Mouse (Mus musculus): ENCODE results near the gene Slc22a12.

Gene Slc22a12

DNA sequence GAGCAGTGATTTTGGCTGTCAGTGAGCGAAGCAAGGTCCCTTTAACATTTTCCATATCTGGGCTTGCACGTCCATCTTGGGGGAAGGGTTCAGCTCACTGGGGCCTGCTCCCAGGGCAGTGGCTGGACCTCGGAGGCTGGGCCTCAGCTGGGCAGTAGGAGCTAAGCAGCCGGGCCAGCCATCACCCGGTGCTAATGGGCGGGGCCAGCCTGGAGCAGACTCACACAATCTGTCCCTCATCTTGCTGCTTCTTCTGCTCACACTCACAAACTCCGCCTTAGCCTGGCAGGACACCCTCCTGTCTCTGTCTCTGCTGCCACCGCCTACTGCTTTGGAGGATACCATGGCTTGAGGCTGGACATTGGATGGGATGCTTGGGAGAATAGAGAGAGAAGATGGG is 26.7 kb downstream of the Slc22a12 start:
- peak; percentile 67 for DNase-seq (ENCODE audit: low read depth, low spot score)

DNA sequence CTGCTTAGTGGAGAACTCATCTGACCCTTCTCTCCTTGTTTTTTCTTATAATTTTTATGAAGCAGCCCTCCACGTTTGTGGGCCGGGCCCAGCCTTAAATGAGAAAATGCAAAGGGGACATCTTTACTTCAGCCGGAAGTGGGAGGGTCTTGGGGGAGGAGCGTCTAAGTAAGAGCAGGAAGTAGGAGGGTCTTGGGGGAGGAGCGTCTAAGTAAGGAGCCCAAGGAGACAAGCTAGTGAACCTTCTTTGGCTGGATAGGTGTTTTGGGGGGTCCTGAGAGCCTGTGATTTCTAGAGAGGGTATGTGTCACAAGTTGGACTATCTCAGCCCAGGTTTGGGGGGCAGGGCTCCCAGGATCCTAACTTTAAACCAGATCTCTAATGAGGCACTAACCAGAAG is 27.4 kb downstream of the Slc22a12 start:
- DNase-seq (ENCODE audit: low read depth, low spot score): no peak

DNA sequence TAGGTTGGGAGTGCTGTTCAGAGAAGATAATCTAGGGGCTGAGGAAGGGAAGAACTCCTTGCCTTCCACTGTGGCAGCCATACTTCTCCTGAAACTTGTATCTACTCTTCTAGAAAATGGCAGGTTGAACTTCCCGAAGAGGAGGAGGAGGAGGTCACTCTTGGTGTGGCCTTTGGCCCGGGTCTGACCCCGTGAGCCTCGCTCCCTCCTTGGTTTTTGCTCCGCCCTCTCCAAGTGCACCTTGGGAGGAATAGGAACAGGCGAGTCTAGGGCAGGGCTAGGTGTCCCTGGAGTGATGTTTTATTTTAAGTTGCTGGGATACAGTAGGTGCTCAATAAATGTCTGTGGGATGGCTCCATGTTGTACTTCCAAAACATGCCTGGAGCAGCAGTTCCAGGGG is 27.9 kb downstream of the Slc22a12 start:
- no peak for DNase-seq (ENCODE audit: low read depth, low spot score)

DNA sequence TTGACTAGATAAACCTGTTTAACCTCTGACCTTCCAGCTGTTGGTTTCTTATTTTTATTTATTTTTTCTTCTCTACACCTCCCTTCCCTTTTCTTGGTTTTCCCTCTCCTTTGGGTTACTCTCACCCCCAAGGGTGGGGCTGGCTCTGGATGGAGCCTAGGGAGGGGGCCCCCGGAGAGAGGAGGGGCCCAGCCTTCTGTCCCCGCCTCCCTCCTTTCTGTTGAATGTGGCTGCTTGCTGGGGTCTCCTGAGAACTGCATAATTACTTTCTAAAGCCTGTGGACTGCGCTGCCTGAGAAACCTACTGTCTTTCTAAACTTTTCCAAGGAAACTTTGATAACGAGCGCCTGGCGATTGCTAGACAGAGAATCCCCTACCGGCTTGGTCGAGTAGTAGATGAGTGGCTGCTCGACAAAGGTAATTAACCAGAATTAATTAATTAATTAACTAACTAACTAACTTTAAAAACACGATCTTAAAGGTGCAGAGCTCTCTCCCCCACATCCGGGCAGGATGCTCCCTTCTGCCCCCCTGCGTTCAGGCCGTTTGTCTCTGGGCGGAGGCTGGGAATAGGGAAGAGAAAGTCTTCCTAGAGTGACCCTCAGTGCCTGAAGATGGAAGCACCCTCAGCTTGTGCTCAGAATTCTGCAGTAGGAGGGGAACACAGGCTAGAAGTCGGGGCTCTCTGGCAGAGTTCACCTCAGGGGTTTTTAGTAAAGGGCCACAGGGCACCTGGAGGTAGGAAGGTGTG is 29.3 kb downstream of the Slc22a12 start:
- no peak for DNase-seq (ENCODE audit: low read depth, low spot score)

DNA sequence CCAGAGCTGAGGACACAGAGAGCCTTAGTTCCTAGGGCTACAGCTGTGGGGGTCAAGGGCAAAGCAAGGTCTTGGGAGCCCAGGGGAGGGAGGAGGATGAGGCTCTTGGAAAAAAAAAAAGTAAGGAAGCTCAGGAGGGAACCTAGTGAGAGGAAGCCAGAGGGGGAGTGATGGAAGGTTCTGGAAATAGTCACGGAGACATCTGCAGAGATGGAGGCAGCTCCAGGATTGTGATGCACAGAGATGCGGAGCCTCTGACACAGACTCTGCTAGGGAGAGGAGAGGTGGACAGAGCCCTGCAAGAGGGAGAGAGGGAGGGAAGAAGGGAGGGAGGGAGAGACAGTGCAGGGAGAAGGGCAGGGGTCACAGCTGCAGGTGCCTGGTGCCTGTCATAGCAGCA is 32.3 kb downstream of the Slc22a12 start:
- DNase-seq (ENCODE audit: low read depth, low spot score): peak; percentile 74

DNA sequence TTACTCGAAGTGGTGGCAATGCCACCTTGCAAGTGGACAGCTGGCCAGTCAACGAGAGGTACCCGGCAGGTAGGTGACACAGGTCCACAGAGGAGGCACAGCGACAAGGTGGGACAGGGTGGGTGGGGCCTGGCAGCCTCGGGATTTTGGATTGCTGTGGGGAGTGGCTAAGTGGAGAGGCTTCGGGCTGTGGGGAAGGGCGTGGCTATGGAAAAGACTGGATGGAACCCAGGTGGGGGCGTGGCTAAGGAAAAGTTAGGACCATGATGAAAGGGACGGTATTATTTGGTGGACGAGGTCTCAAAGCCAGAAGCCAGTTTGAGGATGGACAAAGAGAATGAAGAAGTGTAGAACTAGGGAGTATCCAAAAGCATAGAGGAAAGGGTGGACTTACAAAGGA is 33.0 kb downstream of the Slc22a12 start:
- DNase-seq (ENCODE audit: low read depth, low spot score): no peak

DNA sequence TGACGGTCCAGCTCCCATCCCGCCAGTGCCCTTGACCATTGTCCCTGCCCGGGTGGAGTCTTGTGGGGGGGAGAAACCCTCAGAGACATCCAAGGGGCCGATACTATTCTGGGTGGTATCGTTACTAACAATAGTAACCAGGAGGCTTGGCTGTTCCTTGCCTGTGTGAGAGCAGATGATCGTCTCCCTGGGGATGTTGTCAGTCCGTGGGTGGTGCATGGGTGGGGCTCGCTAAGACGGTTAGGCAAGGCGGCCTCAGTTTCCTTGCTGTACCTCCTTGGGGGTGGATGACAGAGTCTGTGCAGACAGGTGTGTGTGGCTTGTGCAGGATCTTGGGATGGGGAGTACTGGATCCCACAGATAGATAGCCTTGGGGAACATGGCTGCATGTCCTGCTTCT is 35.4 kb downstream of the Slc22a12 start:
- DNase-seq (ENCODE audit: low read depth, low spot score): peak; percentile 87

DNA sequence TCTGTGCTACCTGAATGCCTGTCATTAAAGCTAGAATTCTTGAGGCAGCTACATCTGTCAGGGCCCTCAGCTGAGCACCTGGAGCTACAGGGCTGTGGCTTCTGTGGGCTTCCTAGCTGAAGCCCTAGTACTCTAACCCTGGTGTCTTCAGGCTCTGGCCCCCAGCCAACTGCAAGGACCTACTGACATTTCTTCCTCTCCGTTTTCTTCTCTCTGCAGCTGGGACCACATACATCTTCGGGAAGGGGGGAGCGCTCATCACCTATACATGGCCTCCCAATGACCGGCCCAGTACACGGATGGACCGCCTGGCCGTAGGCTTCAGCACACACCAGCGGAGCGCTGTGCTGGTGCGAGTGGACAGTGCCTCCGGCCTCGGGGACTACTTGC is 38.2 kb downstream of the Slc22a12 start:
- DNase-seq (ENCODE audit: low read depth, low spot score): no peak

DNA sequence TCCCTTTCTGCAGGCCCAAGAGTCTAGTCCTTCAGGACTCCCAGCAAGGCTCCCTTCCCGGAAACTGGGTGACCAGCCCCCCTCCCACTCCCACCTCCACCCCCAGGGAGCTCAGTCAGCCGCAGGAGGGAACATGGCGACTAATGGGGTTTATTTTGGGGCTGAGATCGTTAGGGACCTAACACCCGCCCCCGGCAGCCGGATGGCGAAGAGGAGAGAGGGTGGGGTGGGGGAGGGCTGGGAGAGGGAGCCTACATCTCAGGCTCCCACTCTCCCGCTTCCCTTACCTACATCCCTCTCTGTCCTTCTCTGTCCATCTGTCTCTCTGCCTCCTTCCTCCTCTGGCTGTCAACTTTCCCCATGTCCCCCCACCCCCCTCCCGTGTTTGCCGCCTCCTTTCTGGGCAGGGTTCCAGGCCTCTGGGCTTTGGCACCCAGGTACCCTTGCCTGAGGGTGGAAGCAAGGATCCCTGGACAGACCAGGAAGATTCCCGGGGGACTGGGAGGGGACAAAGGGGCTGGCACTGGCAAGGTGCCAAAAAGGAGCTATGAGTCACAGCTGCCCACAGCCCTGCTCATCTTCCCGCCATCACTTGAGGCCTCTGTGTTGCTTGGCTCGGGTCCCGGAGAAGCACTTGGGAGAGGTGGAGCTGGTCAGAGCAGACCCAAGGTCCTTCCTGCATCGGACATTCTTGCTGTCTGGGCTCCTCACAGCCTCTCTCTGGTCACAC is 38.7 kb downstream of the Slc22a12 start:
- DNase-seq (ENCODE audit: low read depth, low spot score): peak; percentile 87

DNA sequence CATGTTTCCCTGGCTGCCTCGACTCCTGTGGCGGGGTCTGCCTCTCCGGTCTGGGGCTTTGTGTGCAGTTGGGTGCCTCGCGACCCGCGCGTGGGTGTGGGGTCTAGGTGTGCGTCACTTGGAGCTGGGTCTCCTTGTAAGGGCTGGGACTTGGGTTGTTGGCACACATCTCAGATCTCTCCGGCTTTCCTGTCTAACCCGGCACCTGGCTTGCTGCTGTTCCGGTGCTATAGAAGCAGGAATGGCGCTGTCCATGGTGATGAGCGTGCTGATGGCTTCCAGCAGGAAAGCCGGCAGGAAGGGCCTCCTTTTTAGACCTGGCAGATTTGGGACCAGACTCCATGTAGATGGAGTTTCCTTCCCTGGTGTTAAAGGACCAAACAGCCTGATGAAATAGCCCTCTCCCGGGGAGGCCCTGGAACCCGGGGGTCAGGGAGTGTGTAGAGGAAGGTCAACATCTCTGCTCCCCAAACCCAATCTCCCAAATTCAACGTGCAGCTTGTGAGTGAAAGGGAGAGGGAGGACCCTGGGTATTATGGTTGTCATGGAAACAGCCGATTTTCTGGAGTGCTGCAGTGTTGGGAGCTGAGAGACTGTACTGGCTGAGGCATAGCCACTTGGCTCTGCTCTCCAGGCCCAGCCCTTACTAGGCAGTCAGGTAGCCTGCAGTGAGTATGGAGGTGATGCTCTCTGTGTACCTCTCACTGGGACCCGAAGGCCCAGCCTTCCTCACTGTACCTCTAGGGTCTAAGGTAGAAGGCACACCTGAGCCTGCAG is 40.1 kb downstream of the Slc22a12 start:
- peak; percentile 94 for DNase-seq (ENCODE audit: low read depth, low spot score)

DNA sequence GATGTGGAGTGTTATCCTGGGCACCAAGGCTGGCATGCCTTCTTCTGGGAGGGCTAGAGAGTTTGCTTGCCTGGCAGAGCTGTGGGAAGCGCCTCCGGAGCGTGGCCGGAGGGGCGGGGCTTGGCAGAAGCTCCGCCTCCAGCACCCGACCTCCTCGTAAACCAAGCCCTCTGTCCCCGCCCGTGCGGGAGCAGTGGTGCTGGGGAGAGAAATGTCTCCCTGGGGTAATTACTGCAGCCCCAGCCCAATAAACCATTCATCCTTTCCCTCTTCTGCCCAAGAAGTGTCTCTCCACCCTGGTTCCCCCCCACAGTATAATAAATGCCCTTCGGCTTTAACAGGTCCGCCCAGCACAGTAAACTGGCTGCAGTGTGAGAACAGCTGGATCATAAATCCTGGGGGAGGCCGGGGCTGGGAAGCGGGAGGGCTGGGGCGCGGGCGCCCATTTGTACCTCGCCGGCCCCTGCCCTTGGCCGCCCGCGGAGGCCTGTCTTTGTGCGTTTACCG is 40.7 kb downstream of the Slc22a12 start:
- DNase-seq (ENCODE audit: low read depth, low spot score): peak; percentile 92

DNA sequence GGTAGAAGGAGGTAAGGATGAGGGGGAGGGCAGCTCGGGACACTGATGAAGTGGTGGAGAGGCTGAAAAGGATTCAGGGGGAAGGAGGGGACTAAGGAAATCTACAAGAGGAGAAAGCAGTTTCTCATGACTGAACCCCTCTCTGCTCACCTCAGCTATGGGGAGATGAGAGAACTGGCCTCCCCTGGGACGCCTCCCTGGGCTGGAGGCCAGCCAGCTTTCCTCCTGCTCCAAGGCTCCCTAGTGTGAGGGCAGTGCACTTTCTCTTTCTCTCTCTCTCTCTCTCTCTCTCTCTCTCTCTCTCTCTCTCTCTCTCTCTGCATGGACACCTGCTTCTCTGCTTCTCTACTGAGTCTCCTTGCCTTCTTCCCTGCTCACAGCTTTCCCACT is 42.2 kb downstream of the Slc22a12 start:
- no peak for DNase-seq (ENCODE audit: low read depth, low spot score)

DNA sequence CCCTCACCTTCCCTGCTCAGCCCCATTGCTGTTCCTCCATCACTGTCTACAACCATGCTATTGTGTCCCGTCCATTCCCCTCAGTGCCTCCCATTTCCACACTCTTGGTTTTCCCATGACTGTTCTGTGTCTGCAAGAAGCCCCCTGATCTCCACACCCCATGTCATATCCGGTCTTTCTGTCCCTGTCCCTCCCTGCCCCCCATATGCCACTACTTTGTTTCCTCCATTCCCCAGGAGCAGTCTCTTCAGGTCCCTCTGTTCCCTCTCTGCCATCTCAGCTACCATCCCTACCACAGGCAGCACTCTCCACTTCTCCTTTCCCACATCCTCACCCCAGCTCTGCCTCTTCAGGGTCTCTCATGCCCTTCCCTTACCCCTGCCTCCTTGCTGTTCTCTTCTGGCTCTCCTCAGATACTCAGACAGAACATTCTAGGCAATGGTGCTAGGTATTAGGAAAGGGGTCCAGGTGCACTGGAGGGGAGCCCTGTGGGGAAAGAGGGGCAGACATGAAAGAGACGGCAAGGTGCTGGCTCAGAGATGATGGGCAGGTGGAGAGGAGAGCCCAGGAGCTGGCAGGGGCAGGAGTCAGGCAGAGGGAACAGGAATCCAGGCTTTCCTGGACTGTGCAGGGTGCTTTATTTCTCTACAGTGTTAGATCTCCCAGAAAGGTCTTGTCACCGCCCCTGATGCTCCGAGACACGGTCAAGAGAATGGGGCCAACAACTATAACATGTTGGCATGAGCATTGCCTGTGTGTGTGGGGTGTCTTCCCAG is 42.8 kb downstream of the Slc22a12 start:
- DNase-seq (ENCODE audit: low read depth, low spot score): peak; percentile 64

DNA sequence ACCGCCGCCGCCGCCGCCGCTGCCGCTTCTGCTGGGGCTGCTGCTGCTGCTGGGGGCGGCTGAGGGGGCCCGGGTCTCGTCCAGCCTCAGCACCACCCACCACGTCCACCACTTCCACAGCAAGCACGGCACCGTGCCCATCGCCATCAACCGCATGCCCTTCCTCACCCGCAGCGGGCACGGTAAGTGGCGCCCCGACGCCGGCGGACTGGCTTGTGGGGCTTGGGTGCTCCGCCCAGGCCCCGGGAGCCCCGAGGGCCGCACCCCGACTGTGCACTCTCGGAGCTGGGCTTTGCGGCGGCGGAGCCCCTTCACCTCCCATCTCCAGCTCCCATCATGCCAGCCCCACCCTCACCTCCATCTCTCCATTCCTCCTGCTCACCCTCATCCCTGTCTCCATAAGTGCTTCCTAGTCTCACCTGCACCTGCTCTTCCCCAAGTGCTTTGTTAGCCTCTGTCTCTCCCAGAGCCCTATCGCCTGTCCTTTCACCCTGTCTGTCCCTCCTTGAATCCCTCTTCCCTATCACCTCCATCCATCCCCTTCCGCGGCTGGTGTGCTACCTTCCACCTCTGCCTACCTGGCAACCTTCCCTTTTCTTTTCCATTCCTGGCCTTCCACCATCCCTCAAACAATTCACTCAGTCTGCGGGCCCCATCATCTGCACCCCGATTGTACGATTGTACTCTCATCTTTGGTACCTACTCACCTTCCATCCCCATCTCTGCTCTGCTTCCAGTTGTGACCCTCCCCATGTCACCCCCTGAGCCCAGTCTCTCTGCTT is 44.3 kb downstream of the Slc22a12 start:
- no peak for DNase-seq (ENCODE audit: low read depth, low spot score)

DNA sequence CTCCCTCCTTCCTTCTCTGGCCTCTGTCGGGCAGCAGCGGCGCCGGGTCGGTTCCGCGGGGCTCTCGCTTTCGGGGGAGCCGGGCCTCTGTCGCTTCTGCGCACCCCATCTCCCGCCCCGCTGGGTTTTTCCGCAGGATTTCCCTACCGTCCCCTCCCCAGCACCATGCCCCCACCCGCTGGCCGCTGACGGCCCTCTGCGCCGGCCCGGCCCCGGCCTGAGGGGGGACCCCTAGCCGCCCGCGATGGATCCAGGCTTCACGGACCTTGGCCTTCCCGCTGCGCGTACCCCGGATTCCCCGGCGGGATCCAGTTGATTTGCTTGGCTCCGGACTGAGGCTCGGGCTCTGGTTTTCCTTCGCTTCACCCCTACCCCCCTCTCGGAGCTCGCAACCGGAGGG is 45.0 kb downstream of the Slc22a12 start:
- DNase-seq (ENCODE audit: low read depth, low spot score): no peak

DNA sequence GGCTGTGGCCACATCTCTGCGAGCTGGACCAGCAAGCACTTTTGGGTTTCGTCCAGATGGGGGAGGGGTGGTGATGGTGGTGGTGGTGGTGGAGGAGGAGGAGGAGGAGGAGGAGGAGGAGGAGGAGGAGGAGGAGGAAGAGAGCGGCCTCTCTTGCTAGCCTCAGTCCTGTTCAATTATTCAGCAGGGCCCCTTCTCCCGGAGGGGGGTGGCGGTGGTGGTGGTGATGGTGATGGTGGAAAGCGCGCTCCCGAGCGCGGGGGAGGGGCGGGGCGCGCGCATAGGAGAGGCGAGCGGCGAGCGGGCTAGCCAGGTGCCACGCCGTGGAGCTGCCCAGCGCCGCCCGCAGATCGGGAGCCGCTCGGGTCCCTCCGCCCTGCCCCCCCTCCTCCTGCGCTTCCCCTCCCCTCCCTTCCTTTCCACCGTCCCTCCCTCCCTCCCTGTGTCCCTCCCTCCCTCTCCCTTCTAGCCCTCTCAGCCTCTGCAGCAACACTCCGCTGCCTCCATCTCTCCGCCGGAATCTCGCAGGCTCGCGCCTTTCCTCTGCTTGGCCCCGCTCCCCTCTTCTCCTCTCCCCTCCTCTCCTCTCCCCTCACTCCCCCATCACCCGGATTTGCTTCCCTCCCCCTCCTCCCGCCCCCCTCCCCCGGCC is 45.6 kb downstream of the Slc22a12 start:
- peak; percentile 95 for DNase-seq (ENCODE audit: low read depth, low spot score)

DNA sequence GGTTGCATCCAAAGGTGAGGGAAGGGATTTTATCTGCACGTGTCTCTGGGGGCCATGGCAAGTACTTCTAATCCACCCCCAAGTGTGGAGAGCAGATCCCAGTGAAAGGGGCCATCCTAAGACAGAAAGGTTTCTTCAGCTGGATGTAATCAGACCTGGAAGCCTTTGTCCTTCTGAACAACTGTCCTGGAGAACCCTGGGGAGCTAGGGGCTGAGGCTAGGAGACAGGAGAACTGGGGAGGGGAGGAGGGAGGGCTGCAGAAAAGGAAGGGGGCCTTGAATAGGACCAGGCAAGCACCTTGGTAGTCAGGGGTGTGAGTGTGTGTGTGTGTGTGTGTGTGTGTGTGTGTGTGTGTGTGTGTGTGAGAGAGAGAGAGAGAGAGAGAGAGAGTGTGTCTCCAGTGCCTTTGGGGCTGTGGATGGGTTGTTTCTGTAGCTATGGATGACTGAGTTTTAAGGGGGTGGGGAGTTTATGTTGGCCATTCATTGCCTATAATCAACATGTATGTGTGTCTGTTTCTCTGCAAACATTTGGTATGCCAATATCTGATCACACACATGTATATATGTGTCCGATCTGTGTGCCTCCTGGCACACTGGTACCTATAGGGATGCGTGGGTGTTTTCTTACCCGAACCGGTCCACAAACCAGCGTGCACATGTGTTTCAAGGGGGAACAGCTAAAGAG is 46.2 kb downstream of the Slc22a12 start:
- no peak for DNase-seq (ENCODE audit: low read depth, low spot score)

DNA sequence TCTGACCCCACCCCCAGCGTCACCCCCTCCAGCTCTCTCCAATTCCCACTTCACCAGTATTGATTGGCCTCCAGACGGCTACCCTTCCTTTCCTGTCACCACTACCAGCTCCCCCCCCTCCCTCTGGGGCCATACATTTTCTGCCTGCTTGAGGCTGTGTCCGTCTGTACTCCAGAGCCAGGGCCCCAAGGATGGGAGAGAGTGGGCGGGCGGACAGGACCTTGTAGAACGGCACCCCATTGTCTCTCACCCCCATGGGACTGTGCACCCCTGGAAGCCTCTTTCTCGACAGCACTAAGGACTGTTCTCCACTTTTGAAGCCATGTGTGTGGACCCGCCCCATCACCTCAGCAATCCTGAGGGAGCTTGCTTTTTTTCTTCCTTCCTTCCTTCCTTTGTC is 47.1 kb downstream of the Slc22a12 start:
- no peak for DNase-seq (ENCODE audit: low read depth, low spot score)

DNA sequence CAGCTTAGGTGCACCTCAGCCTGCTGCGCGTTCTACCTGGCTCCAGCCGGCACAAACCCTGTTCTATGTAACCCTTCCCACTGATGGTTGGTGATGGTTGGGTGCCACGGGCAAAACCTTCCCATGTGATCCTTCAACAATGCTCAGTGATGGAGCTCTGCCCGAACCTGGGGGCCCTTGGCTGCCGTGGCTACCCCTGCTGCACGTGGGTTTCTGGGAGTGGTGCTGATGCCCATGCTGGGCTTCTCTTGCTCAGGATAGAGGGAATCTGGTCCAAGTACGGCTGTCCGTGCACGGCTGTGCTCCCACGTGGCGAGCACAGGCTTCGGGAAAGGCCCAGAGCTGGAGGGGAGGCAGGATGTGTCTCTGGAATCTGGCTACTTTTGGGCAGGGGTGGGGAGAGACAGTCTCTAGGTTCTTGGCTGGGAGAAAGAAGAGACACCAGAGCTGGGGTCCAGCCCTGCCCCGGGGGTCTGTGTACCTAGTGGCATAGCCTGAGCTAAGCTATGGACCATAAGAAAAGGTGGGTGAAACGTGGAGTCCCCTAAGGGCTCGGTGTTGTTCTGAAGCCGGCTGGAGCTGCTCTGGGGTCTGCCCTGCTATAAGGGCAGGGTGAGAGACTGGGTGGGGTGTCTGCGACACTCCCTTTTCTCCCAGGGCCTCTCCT is 48.2 kb downstream of the Slc22a12 start:
- no peak for DNase-seq (ENCODE audit: low read depth, low spot score)

Measured in brain, adult 2 months (tissue).